Mouse (Mus musculus) 3T3-L1 (cell line): ENCODE measurements around the gene Cyp1a1.

Experiments
- DNase-seq: peaks from one replicate; pipeline ENCODE4 v3.0.0-alpha.2; 2015; ENCODE audit warnings: low read depth, low spot score

Gene Cyp1a1

DNA sequence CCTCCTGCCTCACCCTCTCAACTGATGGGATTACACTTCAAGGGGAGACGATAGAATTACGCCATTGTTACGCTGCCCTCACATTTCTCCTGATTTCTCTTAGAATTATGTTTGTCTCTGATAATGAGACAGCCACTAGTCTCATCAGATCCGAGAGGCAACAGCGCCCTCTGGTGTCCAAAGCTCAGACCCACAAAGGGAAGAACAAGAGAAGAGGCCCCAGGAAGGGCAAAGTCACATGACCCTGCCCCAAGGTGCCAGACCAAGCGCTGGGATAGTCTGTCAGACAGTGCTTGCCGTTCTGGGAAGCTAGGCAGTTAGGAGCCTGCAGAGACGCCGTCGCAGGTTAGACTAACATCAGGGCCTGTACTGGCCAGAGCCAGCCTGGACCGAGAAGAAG, 32.0 kb upstream of the Cyp1a1 start:
- peak; percentile 98 for DNase-seq

DNA sequence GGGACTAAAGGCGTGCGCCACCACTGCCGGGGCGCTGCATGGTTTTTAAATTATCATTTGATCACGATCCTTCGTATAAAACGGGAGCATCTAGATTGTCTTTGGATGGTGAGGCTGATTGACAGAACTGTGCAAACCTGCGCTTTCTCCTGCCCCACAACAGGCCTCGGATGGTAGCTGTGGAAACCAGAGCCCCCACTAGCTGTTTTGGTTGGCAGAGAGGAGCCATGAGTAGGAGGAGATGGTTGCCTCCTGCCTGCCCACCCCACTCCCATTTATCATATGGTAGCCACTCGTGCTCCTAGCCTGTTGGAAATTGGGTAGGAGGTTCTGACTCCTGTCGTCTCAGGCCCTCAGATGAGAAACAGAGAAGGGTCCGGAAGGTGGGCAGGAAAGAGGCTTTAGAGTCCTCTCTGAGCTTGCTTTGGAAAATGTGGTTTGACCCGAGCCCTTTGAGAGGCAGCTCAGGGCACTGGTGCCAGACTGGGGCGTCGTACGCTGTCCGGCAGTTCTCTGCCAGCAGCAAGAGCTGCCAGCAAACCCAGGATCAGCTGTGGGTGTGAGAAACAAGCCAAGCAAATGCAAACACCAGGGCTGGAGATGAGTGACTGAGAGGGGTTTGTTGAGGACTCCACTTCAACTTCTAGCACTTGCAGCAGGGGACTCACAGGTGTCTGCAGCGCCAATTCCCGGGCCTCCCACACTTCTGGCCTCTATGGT, 30.9 kb upstream of the Cyp1a1 start:
- no peak for DNase-seq

DNA sequence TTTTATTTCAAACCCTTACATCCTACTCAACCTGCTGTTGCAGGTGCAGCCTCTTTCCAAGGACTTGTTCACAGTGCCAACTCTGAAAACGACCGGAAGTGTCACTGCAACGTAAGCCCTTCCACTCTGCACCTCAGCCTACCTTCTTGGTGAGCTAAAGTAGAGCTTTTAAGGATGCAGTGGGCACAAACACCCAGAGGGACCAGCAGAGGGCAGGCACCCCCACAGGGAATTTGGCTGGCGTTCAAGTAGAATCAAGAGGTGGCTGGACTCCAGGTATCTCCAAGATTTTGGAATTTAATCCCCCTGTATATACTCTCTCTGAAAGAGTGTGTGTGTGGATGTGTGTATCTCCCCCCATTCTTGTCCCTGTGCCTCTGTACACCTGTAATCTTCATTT, 29.9 kb upstream of the Cyp1a1 start:
- no peak for DNase-seq

- no peak for DNase-seq
These were observed 28.8 kb upstream of the Cyp1a1 start for GRCm38 (mm10) chr9:57658970-57659369.

- DNase-seq, result peak; percentile 94
These were observed 28.0 kb upstream of the Cyp1a1 start for GRCm38 (mm10) chr9:57659774-57660173.

DNA sequence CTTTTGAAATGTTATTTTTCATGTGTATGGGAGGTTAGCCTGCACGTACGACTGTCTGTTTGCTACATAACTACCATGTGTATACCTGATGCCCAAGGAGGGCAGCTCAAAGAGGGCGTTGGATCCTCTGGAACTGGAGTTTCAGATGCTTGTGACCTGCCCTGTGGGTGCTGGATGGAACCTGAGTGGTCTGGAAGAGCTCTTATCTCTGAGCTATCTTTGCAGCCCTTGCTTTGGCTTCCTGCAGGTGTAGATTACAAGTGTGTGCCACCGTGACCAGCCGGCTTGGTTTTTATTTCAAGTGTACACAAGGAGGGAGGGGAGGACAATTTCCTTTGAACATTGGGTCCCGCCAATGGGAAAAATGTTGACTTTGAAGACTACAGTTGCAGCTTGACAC, 27.2 kb upstream of the Cyp1a1 start:
- no peak for DNase-seq

- DNase-seq, result no peak
These were observed 26.2 kb upstream of the Cyp1a1 start for GRCm38 (mm10) chr9:57661552-57661951.

DNA sequence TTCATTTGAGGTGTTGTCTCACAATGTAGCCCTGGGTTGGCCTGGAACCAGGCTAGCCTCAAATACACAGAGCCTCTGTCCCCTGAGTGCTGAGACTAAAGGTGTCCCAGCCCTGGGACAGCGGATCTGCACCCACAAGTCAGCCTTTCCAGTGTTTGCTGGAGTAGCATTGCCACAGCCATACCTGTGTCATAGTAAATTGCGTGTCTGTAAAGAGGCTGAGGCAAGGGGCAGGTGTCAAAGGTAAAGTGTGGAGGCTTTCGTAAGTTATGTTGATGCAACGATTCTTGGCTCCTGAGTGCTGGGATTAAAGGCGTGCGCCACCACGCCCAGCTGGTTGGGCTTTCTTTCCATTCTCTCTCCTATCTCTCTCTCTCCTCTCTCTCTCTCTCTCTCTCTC, 23.1 kb upstream of the Cyp1a1 start:
- DNase-seq, result no peak

DNA sequence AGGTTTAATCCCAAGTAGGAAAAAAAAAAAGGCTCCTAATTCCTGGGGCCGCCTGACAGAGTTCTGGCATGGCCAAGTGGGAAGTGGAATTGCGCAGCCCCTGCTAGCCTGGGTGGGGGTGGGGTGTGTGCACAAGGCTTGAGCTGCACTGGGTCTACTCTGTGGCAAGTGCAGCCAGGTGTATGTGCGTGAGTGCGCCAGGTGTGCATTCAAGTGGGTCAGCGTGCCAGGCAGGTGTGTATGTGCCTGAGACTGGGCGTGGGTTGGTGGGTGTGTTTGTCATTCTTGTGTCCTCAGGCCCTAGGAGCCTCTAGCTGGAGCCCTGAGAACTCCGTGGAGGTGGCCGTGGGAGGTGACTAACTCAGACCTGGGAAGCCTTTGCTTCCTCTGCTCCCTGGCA, 21.2 kb upstream of the Cyp1a1 start:
- DNase-seq, result no peak

GRCm38 (mm10) chr9:57667136-57667535, 20.6 kb upstream of the Cyp1a1 start:
- DNase-seq, result no peak

GRCm38 (mm10) chr9:57667817-57668216, 19.9 kb upstream of the Cyp1a1 start:
- no peak for DNase-seq

DNA sequence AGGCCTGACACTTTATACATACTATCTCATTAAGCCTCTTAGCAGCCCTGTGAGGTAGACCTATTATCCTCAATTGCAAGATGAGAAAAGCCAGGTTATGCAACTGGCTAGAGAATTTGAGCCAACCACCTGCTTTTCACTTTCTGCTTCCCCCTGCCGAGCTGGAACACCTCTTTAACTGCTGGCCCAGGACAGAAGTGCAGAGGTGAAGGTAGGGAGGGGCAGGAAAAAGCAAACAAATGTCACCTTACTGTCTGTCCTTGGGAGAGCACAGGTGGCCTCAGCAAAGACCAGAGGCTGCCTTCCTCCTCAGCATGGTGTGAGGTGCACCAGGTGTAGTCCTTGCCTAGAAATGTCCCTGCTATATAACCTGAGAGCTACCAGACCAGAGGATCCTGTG, 19.5 kb upstream of the Cyp1a1 start:
- DNase-seq, result no peak

DNA sequence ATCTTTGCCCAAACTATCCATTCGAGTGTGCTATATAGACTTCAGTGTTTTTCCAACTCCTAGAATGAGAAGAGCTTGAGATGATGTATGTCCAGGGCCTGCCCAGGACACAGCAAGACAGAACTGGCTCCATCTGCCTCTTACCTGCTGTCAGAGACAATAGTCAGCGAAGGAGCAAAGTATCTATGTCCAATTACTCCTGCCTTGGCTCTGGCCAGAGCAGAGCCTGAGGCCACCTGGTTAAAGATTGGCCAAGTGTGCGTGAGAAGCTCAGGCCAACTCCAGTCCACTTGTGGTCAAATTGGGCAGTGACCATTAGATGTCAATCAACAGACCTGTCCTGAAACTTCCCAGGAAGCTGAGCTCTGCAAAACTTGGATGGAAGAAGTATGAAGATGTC, 18.2 kb upstream of the Cyp1a1 start:
- no peak for DNase-seq

- no peak for DNase-seq
These were observed 16.7 kb upstream of the Cyp1a1 start for GRCm38 (mm10) chr9:57671037-57671436.

GRCm38 (mm10) chr9:57671500-57671899, 16.2 kb upstream of the Cyp1a1 start:
- no peak for DNase-seq

DNA sequence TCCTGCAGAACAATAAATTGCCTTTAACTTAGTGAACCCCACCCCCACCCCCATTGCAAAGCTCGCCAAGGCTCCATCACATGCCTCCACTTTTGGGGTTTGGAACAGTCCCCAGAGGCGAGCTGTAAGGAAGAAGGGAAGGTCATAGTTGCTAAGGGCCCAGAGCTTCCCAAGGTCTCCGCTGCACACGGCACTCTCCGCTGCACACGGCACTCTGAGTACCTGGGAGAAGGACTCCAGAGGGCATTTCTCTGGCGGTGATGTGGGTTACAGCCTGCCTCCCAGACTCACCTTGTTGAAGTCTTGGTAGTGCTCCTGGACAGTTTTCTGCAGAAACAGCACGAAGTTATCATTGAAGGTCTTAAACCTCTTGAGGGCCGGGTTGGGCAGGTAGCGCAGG, 6.3 kb upstream of the Cyp1a1 start:
- DNase-seq, result no peak

GRCm38 (mm10) chr9:57683520-57683919, 4.2 kb upstream of the Cyp1a1 start, which contains the start of gene Cyp1a2:
Gene Cyp1a2, minus strand, starts transcription at chr9:57683703.
- no peak for DNase-seq

DNA sequence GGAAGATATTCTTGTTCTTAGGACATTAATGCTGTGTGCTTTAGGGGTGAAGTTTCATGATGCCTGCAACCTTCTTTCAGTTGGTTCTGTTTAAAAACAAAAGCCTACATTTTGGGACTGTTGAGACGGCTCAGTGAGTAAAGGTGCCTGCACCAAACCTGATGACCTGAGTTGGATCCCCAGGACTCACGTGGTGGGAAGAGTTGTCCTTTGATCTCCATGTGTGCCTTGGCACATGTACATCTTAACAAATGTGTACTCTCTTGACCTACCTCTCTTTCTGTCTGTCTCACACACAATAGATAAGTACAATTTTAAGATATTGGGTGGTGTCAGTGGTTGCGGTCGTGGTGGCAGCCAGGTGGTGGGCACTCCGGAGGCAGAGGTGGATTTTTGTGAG, 1.7 kb upstream of the Cyp1a1 start:
- DNase-seq, result no peak

DNA sequence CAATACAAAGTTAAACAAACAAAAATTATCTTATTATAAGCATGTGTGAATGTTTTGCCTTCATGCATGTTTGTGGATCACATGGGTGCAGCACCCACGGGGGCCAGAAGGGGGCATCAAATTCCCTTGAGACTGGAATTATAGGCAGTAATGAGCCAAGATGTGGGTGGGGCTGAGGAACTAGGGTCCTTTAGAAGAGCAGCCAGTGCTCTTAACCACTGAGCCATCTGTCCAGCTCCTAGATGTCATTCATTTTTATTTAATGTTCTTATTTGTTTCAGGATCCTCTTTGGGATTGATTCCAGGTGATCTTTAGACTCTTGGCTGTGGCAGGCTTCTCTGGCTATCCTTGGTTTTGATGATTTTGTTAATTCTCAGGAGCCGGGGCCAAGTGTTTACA, 430 bp downstream of the Cyp1a1 start:
- peak; percentile 13 for DNase-seq

- no peak for DNase-seq
These were observed 878 bp downstream of the Cyp1a1 start for GRCm38 (mm10) chr9:57688606-57689005.

GRCm38 (mm10) chr9:57694108-57694507, 6.4 kb downstream of the Cyp1a1 start:
- no peak for DNase-seq

DNA sequence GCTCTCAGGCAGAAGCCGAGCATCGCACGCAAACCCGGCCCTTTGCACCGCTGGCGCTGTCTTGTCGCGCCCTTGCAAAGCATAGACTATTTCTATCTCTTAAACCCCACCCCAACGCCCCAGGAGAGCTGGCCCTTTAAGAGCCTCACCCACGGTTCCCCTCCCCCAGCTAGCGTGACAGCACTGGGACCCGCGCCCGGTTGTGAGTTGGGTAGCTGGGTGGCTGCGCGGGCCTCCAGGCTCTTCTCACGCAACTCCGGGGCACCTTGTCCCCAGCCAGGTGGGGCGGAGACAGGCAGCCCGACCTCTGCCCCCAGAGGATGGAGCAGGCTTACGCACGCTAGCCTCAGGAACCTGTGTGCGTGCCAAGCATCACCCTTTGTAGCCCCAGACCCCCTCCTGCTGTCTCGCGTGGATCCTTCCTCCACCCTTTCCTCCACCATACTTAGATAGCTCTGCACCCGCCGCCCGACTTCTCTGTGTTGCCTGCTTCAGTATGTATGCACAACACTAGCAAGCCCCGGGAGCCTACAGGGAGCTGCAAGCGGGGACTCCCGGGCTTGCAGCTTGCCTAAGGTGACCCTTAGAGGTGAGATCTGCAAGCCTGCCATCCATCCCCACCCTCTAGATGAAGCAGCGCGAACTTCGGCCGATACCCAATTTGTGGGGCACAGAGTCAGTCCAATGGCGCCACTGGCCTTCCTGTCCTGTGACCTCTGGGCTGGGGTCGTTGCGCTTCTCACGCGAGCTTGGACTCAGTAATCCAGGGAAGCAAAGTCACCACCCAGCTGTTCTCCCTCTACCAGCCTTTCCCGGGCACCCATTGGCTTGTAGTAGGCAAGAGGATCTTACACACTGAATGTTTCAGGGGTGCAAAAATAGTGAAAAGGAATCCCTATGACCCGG, 8.9 kb downstream of the Cyp1a1 start:
- no peak for DNase-seq

DNA sequence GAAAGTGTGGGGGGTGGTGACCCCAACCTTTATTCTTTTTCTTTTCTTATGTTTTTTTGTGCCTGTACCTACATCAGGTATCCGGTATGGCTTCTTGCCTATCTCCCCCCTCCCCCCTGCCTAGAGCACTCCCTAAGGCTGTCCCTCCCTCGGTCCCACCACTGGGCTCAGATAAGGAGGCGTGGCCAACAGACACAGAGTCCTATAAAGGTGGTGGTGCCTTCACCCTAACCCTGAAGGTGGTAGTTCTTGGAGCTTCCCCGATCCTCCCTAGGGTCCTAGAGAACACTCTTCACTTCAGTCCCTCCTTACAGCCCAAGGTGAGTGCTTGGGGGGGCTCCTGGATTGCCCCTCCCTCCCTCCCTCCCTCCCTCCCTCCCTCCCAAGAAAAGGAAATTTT, 9.7 kb downstream of the Cyp1a1 start:
- DNase-seq, result no peak
